Mouse (Mus musculus) CD4-positive helper T cell, adult 2 months (primary cell): ENCODE results near the gene Pnpla2.

Experiments
- DNase-seq: peaks from one replicate; pipeline ENCODE4 v3.0.0-alpha.2; 2012; ENCODE audit warnings: low read depth, missing footprints, low spot score

Pnpla2 gene

GRCm38 (mm10) chr7:141483114-141483653, 28.2 kb downstream of the Pnpla2 start:
- no peak for DNase-seq

DNA sequence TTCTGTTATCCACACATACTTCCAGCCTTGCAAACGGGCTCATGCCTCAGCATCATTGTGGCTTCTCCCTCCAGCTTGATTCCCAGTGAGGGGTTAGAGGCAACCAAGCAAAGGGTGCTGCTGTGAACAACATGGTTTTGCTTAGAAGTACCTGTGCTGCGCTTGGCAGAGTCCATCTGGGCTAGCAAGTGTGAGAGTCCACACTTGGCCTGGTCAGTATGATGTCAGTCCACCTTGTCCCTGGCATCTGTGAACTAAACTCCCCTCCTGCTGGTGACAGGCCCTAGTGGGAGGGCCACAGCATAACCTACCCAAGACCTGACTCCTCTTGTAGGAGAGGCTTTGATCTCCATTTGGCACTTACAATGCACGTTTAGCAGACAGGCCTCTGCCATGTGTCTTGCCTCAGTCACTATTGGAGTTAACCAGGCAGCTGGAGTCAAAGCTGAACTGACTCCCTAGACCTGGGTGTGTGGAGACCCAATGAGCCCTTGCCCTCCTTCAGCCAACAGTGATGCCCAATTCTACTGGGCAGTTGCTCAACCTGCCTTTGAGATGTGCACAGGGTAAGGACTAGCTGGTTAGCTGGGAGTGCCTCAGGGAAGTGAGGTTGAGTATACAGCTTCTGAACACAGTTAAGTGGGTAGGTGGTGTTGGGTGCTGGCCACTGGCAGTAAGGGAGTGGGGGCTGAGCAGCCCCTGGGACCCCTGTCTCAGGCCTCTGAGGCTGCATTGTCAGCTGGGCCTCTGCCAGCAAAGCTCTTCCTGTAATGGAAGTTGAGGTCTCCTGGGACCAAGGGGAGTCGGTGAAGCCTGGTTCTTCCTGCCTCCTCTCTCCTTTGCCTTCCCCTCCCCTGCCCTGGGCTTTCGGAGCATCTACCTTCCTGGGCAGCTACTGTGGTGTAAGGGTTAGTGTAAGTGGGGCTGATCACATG, 29.5 kb downstream of the Pnpla2 start:
- no peak for DNase-seq

- DNase-seq = no peak
Measured at GRCm38 (mm10) chr7:141485186-141485585, 30.2 kb downstream of the Pnpla2 start.

- DNase-seq = no peak
Measured at GRCm38 (mm10) chr7:141485606-141486005, 30.6 kb downstream of the Pnpla2 start.

DNA sequence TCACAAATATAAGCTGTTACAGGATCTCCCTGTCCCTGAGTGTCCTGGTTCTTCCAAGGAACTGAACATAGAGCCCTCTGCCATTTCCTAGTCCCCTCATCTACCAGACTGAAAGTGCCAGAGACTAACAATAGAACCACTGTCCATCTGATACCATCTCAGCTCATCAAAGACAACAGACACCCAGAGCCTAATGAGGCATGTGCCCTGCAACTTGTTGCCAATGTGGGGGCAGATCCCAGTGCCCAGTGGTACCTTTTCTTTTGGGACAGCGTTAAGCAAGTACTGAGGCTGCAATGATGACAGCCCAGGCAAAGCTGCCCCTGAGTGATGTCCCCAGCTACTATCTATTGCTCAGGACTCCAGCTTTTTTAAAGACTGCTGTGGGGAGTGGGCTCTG, 31.2 kb downstream of the Pnpla2 start:
- no peak for DNase-seq

DNA sequence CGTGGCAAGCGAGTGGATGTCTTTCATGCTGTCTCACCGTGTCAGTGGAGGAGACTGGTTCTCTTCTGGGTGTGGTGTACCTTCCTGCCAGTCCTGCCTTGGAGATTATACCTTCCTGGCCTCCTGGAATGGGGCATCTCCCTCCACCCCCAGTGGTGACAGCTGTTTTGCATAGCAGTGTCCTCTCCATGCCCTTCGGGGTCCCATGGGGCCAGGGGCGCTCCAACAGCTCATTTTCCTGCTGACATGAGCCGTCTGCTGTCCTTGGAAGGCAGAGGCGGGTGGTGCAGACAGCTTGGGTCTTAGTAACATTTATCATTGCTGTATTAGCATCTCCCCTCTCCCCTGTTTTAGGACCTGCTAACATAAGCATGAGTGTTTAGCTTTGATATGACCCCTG, 32.1 kb downstream of the Pnpla2 start:
- DNase-seq = no peak

- no peak for DNase-seq
Measured at GRCm38 (mm10) chr7:141491151-141491550, 36.2 kb downstream of the Pnpla2 start.

DNA sequence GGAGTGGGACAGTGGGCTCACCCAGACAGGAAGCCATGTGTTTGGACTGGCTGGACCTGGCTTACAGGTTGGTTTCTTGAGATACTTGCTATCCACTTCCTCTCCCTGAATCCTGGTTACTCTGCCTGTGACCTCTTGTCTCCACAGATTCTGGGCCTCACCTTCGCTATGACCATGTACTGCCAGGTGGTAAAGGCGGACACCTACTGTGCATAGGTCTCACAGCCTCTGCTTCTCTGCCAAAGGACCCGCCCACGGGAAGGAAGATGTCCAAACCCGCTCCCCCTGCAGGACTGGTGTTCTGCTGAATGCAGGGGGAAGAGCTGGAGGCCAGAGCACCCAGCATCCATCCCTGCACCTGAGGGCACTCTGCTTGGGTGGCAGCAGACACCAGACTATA, 37.7 kb downstream of the Pnpla2 start:
- no peak for DNase-seq

GRCm38 (mm10) chr7:141493729-141494128, 38.7 kb downstream of the Pnpla2 start:
- no peak for DNase-seq

GRCm38 (mm10) chr7:141495379-141495778, 40.4 kb downstream of the Pnpla2 start:
- no peak for DNase-seq

DNA sequence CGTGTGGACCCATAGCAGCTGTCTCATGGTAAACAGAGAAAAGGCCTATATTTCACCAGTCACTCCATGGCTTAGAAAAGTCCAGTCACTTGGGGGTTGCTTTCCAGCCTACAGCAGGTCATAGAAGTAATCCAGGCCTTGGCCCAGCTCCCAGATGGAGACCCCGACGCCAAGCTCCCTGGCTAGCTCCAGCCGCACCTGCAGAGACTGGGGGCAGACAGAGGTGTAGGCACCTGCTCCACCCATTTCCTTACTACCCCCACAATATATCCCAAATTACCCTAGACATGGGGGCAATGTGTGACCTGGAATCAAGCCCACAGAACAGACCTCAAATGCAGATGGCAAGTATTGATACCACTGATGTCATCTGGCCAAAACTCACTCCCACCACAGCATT, 40.9 kb downstream of the Pnpla2 start:
- no peak for DNase-seq

DNA sequence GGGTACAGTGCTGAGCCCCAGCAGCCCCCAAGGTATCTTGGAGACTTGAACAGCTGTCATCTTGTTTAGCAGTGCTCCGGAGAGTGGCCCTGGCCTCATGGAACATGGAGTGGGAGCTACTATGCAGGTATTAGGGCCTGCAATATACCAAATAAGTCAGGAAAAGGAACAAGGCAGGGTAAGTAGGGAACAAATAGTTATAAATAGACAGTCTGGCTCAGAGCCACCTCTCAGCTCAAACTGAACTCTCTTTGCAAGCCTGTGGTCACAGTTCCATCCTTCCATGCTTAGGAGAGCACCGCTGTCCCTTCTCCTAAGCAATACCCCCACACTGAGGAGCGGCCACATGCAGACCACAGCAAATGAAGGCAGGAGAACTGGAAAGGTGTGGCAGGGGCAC, 42.6 kb downstream of the Pnpla2 start:
- DNase-seq = no peak

DNA sequence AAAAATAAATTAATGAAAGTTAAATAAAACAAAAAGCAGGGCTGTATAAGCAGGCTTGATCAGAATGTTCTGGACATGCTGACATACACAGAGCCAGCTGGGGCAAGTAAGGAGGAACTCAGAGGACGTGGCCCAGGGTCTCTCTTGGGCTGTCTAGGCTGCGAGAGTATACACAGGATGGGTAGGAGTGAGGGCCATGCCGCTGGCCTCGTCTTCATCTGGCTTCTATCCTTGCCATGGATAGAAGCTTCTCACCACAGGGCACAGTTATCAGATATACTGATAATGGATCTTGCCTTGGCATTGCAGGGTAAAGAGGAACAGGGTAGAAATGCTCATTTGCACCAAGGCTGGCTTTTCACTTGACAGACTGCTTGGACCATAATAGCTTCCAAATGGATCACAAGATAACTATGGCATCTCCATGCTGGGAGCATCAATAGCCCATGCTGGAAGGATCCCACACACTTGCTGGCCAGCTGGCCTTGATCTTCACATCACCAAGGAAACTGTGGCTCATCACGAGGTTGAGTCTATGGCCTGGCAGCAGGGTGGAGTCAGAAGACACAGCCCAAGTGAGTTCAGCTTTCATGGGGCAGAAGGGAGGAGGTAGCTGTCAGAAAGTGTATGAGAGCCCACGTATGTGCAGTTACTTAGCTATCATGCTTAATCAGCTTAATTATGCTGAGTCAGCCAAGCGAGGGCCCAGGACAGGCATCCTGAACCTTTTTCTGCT, 47.0 kb downstream of the Pnpla2 start:
- DNase-seq = no peak

DNA sequence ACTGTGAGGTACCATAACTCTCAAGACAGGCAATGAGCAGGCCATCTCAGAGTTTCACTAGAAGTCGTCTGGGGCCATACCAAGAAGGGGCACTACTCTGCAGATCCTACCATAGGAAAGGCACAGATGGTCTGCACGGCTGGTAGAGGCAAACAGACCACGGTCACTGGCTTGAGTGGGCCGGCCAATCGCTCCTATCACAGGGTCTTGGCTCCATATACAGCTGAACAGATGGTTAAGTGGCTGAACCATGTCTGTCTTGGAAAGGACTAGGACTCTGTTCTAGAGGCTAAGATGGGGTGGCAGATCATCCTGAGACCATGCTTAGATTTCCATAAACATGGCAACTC, 47.5 kb downstream of the Pnpla2 start:
- no peak for DNase-seq

GRCm38 (mm10) chr7:141506278-141506677, 51.3 kb downstream of the Pnpla2 start:
- DNase-seq = no peak

- no peak for DNase-seq
Measured at GRCm38 (mm10) chr7:141508160-141508559, 53.2 kb downstream of the Pnpla2 start.

GRCm38 (mm10) chr7:141510196-141510595, 55.2 kb downstream of the Pnpla2 start:
- DNase-seq = no peak
